Mouse (Mus musculus) retina, adult 2 months (tissue): Measurements from ENCODE around the gene Dnali1.

Experiments used
- DNase-seq: peaks from one replicate; pipeline ENCODE4 v3.0.0-alpha.2; 2012; ENCODE audit warnings: low read depth, low spot score

Gene Dnali1

DNA sequence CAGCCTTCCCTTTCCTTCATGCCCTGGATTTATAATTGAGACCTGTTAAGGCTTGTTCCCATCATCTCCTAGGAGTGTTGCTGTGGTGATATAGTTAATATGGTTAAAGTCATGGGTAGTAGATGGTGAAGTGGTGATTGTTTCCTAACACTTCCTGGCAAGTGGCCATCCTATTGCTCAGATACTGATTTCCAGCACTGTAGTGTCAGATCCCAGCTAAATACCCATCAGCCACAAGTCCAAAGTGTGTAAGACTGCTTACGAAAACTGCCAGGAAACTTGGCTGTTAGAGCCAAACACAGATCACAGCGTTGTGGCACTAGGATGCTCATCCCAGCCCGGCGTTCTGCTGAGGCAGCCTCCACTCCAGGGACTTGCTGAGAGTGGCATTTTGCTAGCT lies 31.2 kb downstream of the Dnali1 start:
- DNase-seq: no peak

DNA sequence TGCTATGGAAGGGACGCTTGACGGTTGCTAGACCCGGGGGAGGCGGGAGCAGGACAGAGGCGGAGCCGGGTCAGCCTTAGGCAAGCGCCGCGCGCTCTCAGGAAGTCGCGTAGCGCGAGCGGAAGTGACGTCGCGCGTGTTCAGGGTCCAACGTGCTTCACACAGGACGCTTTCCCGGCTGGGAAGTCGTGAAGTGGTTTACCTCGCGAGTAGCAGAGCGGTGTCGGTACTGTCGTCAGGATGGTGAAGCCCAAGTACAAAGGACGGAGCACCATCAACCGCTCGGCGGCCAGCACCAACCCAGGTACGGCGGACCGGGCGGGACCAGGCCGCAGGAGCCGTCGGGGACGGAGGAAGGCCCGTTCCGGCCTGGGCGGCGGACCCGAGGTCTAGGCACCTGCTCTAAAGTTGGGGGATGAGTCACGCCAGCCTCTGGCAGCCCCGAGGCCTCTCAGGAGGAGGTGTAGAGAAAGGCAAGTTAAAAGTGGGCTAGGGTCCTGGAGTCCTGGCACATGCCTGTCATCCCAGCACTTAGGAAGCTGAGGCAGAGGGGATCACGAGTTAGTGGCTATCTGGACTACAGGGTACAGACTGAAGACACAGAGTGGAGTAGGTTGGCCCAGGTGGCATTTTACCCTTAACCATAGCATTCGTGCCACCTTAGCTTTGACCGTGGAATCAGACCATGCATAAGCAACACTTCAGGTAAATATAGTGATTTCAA lies 35.5 kb downstream of the Dnali1 start:
- DNase-seq: peak; percentile 87

DNA sequence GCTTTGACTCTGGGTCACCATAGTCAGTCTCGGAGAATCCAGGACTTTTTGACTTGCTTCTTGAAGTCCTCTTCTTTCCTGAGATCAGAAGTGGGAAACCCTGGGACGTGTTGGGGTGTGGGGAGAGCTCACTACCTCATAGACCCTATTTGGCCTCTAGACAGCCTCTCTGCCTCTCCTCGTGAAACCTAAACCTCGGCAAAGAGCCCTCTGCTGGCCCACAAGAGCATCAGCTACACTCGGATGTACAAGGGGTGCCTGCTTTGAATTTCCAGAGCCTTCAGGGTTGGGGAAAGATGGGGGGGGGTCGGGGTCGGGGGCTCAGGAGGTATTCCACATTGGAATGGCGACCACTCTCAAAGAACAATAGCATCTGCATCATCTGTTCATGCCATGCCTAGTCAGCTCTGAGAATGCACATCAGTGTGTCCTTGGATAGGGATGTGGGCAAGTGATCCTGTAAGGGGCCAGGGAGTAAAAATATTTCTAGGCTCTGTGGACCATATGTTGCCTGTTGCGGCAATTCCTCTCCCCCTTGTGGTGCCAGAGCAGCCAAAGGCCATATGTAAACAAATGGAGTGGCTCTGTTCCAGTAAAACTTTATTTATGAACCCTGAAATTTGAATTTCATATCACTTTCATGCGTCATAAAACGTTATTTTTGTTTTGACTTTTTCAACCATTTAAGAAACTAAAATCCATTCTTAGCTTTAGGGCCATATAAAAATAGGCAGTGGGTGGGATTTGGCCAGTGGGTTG lies 44.5 kb downstream of the Dnali1 start:
- no peak for DNase-seq

DNA sequence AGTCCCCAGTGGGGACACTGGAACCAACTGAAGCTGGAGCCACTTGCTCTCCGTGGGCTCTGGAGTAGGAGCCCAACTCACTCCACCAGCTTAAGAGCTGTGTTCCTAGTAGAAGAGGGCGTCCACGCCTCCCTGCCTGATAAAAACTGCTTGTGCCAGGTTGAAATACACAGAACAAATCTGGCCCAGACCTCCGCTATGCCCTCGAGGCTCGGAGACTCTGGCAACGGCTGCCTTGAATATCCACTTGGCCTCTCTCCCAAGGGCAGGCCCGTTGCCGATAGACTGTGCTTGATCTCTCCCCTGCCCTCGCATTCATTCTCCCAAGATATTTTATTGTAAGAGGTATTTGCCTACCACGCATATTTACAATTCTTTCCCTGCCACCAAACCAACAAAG lies 48.1 kb downstream of the Dnali1 start:
- no peak for DNase-seq

DNA sequence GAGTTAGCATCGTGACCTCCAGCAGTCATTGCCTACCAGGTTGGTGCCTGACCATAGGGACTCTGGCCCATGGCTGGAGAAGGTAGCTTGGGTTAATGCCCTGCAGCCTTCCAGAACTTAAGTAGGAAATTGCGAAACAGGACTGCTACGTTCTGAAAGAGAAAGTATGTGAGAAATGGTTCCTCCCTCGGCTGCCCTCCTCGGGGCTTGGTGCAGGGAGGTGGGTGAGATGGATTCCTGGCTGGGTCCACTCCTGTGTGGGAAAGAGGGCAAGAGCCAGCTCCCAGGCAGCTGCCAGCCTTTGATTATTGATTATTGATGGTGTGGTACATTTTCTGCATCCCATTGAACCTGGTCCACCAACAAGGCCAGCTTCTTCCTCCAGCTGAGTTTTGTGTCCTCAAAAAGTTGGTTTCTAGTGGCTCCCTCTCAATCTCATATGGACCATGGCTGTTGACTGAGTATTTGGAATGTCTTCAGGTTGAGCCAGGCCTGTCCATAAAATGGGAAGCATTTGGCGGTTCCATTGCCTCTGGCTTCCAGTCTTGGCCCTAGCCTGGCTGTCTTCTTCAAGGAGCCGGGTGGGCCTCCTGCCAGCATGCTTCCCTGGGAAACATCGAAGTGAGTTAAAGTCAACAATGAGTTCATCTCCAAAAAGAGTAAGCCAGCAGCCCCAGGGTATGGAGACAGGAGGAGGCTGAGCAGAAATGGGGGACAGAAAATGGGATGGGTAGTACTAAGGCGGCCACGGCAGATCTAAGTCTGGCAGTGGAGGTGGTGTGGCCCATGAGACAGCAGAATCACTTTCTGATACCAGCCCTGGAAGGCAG lies 49.5 kb downstream of the Dnali1 start, which contains the start of gene Gnl2:
Gene Gnl2 (plus strand): TSS at position 780 of the 830 bp plus-strand sequence.
- DNase-seq: no peak

DNA sequence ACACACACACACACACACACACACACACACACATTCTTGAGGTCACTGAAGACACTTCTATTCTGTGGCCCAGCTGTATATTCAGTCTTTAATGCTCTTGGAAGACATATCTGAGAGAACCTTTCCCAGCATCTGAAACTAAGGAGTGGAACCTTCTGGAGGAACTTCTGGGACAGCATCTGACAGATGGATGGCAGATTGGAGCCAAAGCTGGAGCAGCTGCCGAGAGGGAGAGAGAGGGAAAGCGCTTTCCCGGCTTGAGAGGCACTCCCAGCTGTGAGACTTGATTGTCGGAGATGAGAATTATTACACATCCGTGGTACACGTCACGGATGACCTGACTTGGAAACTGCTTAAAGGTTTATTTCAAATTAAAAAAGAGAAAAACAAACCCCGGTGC lies 56.8 kb downstream of the Dnali1 start:
- DNase-seq: no peak

DNA sequence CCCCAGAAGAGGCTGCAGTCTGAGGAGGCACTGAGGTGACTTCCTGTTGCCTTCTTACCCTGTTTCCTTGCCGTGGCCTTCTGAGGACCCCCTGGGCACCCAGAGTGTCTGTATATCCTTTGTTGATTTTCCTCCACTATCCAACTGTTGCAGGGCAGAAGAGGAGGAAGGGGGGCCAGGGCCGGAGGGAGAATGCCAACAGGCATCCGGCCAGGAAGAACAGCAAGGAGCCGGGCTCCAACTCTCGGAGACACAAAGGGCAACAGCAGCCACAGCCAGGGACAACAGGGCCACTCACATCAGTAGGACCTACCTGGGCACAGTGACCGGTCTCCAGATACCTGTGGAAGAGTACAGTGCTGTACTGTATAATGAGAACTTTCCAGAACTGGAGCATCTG lies 57.3 kb downstream of the Dnali1 start:
- DNase-seq: no peak

DNA sequence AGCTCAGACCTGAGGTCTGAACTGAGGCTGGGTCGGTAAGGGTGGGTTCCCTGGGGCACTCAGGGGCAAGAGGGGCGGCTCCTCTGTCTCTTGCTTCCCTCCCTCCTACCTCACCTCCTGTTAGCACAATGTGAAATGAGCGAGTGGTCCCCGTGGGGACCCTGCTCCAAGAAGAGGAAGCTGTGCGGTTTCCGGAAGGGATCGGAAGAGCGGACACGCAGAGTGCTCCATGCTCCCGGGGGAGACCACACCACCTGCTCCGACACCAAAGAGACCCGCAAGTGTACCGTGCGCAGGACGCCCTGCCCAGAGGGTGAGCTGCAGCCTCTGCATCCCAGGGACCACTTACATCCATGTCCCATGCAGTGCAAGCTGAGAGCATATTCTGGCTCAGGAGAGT lies 58.0 kb downstream of the Dnali1 start:
- DNase-seq: no peak
